Mouse (Mus musculus) embryonic fibroblast, embryonic 13.5 days (primary cell): ENCODE data around the gene Vps16. TPM values are rescaled to one million over a fixed set of nuclear protein-coding genes. Genes with fewer than 3 reads are reported as not detected.
A peak's percentile ranks its signal among the peaks of the same experiment; 100 is the strongest.

Experiments
- H3K27ac ChIP-seq: 2 replicates; pipeline ENCODE4 v1.5.1; 2012; ENCODE audit warnings: low read length, control low read depth, inconsistent platforms; ENCODE audit not compliant: insufficient read depth
- H3K4me1 ChIP-seq: 2 replicates; pipeline ENCODE4 v1.6.1; 2011; ENCODE audit warnings: low read length; ENCODE audit not compliant: control insufficient read depth, insufficient read depth
- H3K4me3 ChIP-seq: 2 replicates; pipeline ENCODE4 v1.5.1; 2011; ENCODE audit warnings: mild to moderate bottlenecking, control low read depth, low read length; ENCODE audit not compliant: insufficient read depth
- CTCF ChIP-seq: IDR thresholded peaks from 2 replicates; pipeline ENCODE4 v1.5.1; 2011; ENCODE audit warnings: mild to moderate bottlenecking, control low read depth, low read length, moderate library complexity, borderline replicate concordance; ENCODE audit not compliant: insufficient read depth
- POLR2A ChIP-seq: IDR thresholded peaks from 2 replicates; pipeline ENCODE4 v1.6.1; 2011; ENCODE audit warnings: low read depth, mild to moderate bottlenecking, control low read depth, low read length, moderate library complexity
- polyA plus RNA-seq: library from polyadenylated mRNA; stranded (reverse); fragments of >200 nt; gene quantifications from 2 replicates; pipeline ENCODE4 v1.2.4, GENCODE M21; 2011; ENCODE audit warnings: low read depth; ENCODE audit not compliant: missing spikeins, insufficient read length

Gene Vps16
- polyA plus RNA-seq, 1 experiment: 90.1 TPM

DNA sequence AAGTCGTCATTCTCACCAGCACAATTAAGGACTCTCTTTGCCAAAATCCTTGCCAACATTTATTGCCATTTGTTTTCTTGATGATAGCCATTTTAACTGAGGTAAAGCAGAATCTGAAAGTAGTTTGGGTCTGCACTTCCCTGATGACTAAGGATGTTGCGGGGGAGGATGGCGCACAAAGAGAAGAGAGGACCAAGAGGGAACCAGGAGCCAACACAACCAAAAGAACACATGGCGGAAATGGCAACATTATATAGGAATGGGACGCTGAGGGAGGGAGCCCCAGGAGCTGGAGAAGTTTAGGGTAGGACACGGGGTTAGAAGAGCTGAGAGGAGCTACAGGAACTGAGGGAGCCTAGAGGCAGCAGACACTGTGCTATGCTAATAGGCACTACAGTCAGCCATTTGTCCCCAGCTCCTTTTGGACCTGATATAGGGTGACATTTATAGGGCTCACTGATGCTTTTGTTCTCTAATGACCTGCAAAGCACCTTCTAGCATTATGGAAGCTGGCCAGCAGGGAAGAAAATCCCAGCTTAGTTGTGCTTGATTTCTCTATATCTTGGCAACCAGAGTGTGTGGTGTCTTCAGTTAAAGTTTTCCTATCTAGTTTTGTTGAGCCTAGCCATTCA, 52.6 kb downstream of the Vps16 start:
- TF ChIP-seq POLR2A (no peak), CTCF (no peak)
- Histone ChIP-seq H3K4me3 (no peak overlapping the region), H3K27ac (no peak overlapping the region), H3K4me1 (no peaks in the 10 kb centered on the region)

DNA sequence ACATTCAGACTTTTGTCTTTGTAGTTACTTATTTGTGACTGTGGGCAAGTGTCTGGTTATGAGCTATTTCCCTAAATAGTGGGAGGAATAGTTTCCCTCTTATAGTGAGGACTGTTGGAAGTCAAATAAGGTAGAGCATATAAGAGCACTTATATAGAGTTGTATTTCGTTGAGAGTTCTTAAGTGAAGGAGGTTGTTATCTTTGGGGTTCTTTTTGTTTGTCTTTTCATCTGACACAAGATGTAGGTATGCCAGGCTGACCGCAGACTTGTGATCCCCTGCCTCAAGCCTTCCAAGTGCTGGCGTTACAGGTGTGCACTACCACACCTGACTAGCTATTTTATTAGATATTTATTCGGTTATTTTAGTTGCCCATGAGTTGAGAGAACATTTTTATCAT, 58.0 kb downstream of the Vps16 start:
- Histone ChIP-seq H3K4me3 (no peak overlapping the region), H3K27ac (no peak overlapping the region), H3K4me1 (no peaks in the 10 kb centered on the region)
- TF ChIP-seq CTCF (no peak), POLR2A (no peak)

DNA sequence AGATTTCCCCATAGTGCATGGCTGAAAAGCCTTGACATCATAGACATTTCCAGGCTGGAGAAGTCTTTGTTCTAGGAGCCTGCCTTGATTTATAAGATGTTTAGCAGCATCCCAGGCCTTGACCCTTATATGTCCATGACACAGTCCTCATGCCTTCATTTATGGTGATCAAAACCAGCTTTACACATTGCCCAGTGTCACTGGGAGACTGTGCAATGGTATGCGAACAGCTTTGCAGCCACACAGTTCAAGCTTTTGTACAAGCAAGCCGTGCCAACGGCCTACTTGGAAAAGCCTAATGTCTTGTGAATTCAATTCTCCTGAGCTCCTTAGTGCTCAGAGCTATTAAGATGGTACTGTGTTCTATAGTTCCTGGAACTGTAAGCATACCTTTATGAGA, 58.6 kb downstream of the Vps16 start:
- H3K27ac ChIP-seq: no peak overlapping the region
- H3K4me3 ChIP-seq: no peak overlapping the region
- no peak for TF ChIP-seq CTCF
- no peak for TF ChIP-seq POLR2A
- no peaks in the 10 kb centered on the region; the same call in 1 of the 2 replicates for H3K4me1 ChIP-seq

DNA sequence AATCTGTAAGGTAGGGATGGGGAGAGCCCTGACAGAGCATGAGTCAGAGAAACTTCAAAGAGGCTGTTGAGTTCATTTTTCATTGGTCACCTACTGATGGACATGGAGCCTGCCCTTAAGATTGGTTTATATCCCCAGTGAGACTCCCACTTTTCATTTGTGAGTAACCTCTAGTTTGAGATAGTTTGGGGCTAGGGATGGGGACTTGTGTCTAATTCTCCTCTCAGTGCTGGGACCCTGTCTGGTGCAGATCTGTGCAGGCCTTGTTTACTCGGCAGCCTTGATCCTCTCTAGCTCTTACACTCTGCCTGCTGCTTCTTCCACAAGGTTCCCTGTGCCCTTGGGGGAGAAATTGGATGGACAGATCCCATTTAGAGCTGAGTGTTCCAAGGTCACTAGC, 60.1 kb downstream of the Vps16 start:
- TF ChIP-seq CTCF (no peak), POLR2A (no peak)
- H3K4me3 ChIP-seq: no peak overlapping the region
- no peaks in the 10 kb centered on the region; the same call in 1 of the 2 replicates for H3K4me1 ChIP-seq
- H3K27ac ChIP-seq: no peak overlapping the region

DNA sequence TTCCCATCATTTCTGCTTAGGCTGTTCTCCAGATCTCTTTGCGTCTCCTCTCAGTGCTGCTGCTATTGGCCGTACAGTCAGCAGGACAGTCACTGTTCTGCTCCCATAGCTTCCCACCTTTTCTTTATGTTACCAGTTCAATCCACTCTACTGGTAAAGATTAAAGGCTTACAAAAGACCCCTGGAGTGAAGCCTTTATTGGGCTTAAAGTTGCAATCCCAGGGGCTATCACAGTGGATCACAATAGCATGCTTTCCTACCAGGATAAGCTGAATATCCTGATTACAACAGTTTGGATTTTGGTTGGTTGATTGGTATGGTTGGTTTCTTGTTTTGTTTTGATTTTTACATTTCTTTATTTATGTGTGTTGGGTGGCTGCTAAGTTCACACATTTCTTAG, 63.9 kb downstream of the Vps16 start:
- Histone ChIP-seq H3K4me1 (no peaks in the 10 kb centered on the region; the same call in 1 of the 2 replicates), H3K27ac (peak overlapping the region; percentile 72)
- TF ChIP-seq CTCF: no peak
- no peak for TF ChIP-seq POLR2A

DNA sequence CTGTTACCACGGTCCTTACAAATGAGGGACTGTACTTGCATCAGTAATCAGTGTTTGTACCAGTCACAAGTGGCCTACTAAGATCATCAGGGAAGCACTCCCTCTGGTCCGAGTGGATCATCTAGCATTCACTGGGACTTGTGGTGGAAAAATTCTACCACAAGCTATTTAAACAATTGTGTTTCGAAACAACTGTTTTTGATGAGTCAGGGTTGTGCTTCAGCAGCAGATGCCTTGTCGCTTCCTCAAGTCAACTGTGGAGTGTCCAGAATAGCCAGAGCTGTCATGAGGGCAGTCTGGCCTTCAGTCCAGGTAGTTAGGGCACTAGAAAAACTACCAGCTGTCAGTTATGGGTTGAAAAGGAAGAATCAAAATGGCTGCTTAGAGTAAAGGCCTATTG, 64.5 kb downstream of the Vps16 start:
- H3K27ac ChIP-seq: peak overlapping the region; percentile 72
- H3K4me3 ChIP-seq: no peak overlapping the region
- TF ChIP-seq POLR2A (no peak), CTCF (no peak)
- no peaks in the 10 kb centered on the region; the same call in 1 of the 2 replicates for H3K4me1 ChIP-seq

More for the DNA sequence above, 63.9 kb downstream of the Vps16 start:
- no peak overlapping the region for H3K4me3 ChIP-seq

DNA sequence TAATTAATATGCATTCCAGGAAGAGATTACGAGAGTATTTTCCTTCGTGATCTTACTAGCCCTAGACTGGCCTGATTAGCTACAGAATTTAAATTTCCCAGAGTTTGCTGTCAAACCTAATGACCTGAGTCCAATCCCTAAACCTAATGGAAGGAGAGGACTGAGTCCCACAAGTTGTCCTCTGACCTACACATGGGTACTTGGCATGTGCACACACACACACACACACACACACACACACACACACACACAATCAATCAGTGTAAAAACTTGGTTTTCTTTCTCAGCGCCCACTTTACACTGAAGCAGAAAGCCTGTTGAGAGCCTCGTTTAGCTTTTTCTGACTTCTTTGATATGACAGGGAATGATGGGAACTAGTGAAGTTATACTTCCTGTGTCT, 67.0 kb downstream of the Vps16 start:
- TF ChIP-seq CTCF: no peak
- no peak for TF ChIP-seq POLR2A
- Histone ChIP-seq H3K4me1 (peaks cover 3% of the 10 kb centered on the region; the same call in 1 of the 2 replicates), H3K27ac (peak overlapping the region; percentile 6; the same call in 1 of the 2 replicates), H3K4me3 (no peak overlapping the region)

DNA sequence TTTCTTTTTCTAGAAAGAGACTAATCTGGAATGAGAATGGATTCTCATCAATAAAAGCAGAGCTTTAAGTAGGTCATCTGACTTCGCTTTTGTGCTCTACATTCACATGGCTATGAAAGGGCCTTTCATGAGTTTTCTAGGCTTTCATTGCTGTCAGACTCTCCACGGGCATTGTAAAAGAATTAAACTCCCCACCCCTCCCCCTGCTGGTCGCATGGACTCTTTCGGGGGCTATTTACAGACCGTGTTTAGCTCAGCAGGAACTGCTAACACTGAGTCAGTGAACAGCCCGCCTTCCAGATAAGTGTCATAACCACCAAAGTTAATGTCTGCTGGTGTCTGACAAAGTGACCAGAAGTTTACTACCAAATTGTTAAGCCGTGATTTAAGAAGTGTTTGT, 67.4 kb downstream of the Vps16 start:
- Histone ChIP-seq H3K27ac (no peak overlapping the region), H3K4me3 (no peak overlapping the region), H3K4me1 (peaks cover 6% of the 10 kb centered on the region)
- TF ChIP-seq CTCF: no peak
- TF ChIP-seq POLR2A: no peak

Other genes with a start within 250 kb of the Vps16 start
- 115 and 128 TPM in 2 replicates for gene Snrpb, start 244.9 kb upstream of the Vps16 start, polyA plus RNA-seq
- not detected in 2 replicates for gene Tmc2, start 229.1 kb upstream of the Vps16 start, polyA plus RNA-seq
- 163 and 172 TPM in 2 replicates for gene Nop56, start 149.9 kb upstream of the Vps16 start, polyA plus RNA-seq
- gene Idh3b, start 139.8 kb upstream of the Vps16 start, polyA plus RNA-seq: 143 and 156 TPM in 2 replicates
- 3.0 and 4.1 TPM in 2 replicates for gene Ebf4, start 129.2 kb upstream of the Vps16 start, polyA plus RNA-seq
- 38.9 and 54.4 TPM in 2 replicates for gene Cpxm1, start 26.8 kb upstream of the Vps16 start, polyA plus RNA-seq
- not detected in 2 replicates for gene Gm28372, start 19.1 kb upstream of the Vps16 start, polyA plus RNA-seq
- gene 1700020A23Rik, start 19.1 kb upstream of the Vps16 start, polyA plus RNA-seq: not detected in 2 replicates
- not detected in 2 replicates for gene Tmem239, start 17.9 kb upstream of the Vps16 start, polyA plus RNA-seq
- gene Pced1a, start 362 bp downstream of the Vps16 start, polyA plus RNA-seq: 15.8 and 18.7 TPM in 2 replicates
- gene Ptpra, start 25.9 kb downstream of the Vps16 start, polyA plus RNA-seq: 116 and 121 TPM in 2 replicates
- gene Mrps26, start 139.4 kb downstream of the Vps16 start, polyA plus RNA-seq: 24.4 and 24.7 TPM in 2 replicates
- not detected in 2 replicates for gene Oxt, start 151.8 kb downstream of the Vps16 start, polyA plus RNA-seq
- gene Avp, start 158.2 kb downstream of the Vps16 start, polyA plus RNA-seq: not detected in 2 replicates
- gene Fastkd5, start 205.7 kb downstream of the Vps16 start, polyA plus RNA-seq: 9.3 and 10.3 TPM in 2 replicates
- 7.2 and 8.4 TPM in 2 replicates for gene Ubox5, start 205.7 kb downstream of the Vps16 start, polyA plus RNA-seq
- 4.5 and 5.1 TPM in 2 replicates for gene Lzts3, start 218.5 kb downstream of the Vps16 start, polyA plus RNA-seq
- gene Ddrgk1, start 240.3 kb downstream of the Vps16 start, polyA plus RNA-seq: 45.9 and 46.7 TPM in 2 replicates
- gene Itpa, start 243.3 kb downstream of the Vps16 start, polyA plus RNA-seq: 66.6 and 71.8 TPM in 2 replicates